Mouse (Mus musculus): ENCODE measurements at regions not wholly inside any gene's neighbourhood (a gene's known extent, or its start where the extent isn't known, plus 50 kb on each side); places are given as distances from the start of the nearest gene placed in this dataset.

- DNase-seq (ENCODE audit: low read depth, low spot score), result no peak
- Histone ChIP-seq H3K27me3 (ENCODE audit: control insufficient read depth, insufficient read depth, low read length, poor library complexity, severe bottlenecking) (no peaks in the 10 kb centered on the region), H3K36me3 (ENCODE audit: control insufficient read depth, insufficient read depth, low read length, poor library complexity, severe bottlenecking) (no peaks in the 10 kb centered on the region)
Observed at GRCm38 (mm10) chr14:104280353-104280752, 187.4 kb downstream of the Pou4f1 start.

DNA sequence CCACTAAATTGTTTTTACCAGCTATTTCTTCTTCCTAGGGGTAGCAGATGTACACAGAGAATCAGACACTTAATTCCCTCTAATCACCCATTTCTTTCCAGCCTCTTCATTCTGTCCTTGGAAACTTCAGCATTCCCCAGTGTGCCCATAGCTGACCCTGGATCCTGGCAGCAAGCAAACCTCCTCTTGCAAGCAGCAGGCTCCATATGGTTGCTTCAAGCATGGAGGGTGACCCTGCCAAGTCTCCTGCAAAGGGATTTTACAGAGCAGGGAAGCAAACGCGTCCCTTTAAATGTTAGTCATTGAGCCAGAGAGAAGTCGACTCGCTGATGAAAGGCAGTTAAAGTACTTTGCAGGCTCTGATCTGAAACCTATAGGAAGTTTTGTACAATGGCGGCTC, 187.9 kb downstream of the Pou4f1 start:
- DNase-seq (ENCODE audit: low read depth, low spot score), result no peak
- no peaks in the 10 kb centered on the region for H3K36me3 ChIP-seq (ENCODE audit: control insufficient read depth, insufficient read depth, low read length, poor library complexity, severe bottlenecking)
- H3K27me3 ChIP-seq (ENCODE audit: control insufficient read depth, insufficient read depth, low read length, poor library complexity, severe bottlenecking), result no peaks in the 10 kb centered on the region

GRCm38 (mm10) chr14:104274752-104275151, 193.0 kb downstream of the Pou4f1 start:
- Histone ChIP-seq H3K36me3 (ENCODE audit: control insufficient read depth, insufficient read depth, low read length, poor library complexity, severe bottlenecking) (no peaks in the 10 kb centered on the region), H3K27me3 (ENCODE audit: control insufficient read depth, insufficient read depth, low read length, poor library complexity, severe bottlenecking) (no peaks in the 10 kb centered on the region)
- DNase-seq (ENCODE audit: low read depth, low spot score), result no peak

GRCm38 (mm10) chr14:104264919-104265764, 202.7 kb downstream of the Pou4f1 start:
- no peak for DNase-seq (ENCODE audit: low read depth, low spot score)
- H3K27me3 ChIP-seq (ENCODE audit: control insufficient read depth, insufficient read depth, low read length, poor library complexity, severe bottlenecking), result no peaks in the 10 kb centered on the region
- H3K36me3 ChIP-seq (ENCODE audit: control insufficient read depth, insufficient read depth, low read length, poor library complexity, severe bottlenecking), result no peaks in the 10 kb centered on the region

- no peaks in the 10 kb centered on the region for H3K36me3 ChIP-seq (ENCODE audit: control insufficient read depth, insufficient read depth, low read length, poor library complexity, severe bottlenecking)
- no peaks in the 10 kb centered on the region for H3K27me3 ChIP-seq (ENCODE audit: control insufficient read depth, insufficient read depth, low read length, poor library complexity, severe bottlenecking)
- DNase-seq (ENCODE audit: low read depth, low spot score), result no peak
Observed at GRCm38 (mm10) chr14:104216965-104217364, 250.8 kb downstream of the Pou4f1 start.

DNA sequence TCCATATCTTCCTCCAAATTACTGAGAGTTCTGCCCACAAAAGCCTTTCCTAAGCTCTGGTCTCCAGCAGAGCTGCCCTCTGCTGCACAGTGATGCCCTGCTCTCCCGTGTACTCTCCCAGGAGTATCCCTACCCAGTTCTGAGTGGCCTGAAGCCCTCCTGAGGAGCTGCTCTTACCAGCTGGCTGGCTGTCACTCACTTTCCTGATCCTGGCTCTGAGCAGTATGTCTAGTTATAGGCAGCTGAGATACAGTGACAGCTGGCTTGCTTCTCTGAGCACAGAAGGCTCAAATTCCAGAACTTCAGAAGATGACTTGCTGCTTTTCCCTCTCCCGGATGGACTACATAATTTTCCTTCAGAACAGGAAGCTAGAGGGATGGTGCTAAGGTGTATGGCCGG, 257.1 kb downstream of the Pou4f1 start:
- no peak for DNase-seq (ENCODE audit: low read depth, low spot score)
- Histone ChIP-seq H3K36me3 (ENCODE audit: control insufficient read depth, insufficient read depth, low read length, poor library complexity, severe bottlenecking) (no peaks in the 10 kb centered on the region), H3K27me3 (ENCODE audit: control insufficient read depth, insufficient read depth, low read length, poor library complexity, severe bottlenecking) (no peaks in the 10 kb centered on the region)

DNA sequence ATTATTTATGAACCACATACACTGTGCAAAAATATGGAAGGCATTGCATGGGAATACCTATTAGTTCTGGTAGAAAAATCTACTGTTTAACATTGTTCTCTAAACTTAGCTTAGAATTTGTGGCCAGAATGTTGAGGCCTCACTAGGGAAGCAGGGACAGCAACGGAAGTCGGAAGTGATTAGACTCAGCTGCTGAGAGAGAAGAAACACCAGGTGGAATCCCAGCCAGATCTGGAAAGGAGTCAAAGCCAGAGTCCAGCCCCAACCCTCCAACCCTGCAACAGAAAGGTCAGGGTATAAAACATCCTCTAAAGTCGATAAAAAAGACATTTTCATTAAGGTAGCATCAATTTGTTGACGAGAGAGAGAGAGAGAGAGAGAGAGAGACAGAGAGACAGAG, 258.9 kb downstream of the Pou4f1 start:
- Histone ChIP-seq H3K27me3 (ENCODE audit: control insufficient read depth, insufficient read depth, low read length, poor library complexity, severe bottlenecking) (no peaks in the 10 kb centered on the region; the same call in 1 of the 2 replicates), H3K36me3 (ENCODE audit: control insufficient read depth, insufficient read depth, low read length, poor library complexity, severe bottlenecking) (no peaks in the 10 kb centered on the region)
- DNase-seq (ENCODE audit: low read depth, low spot score), result no peak

- no peak for DNase-seq (ENCODE audit: low read depth, low spot score)
- Histone ChIP-seq H3K27me3 (ENCODE audit: control insufficient read depth, insufficient read depth, low read length, poor library complexity, severe bottlenecking) (no peaks in the 10 kb centered on the region; the same call in 1 of the 2 replicates), H3K36me3 (ENCODE audit: control insufficient read depth, insufficient read depth, low read length, poor library complexity, severe bottlenecking) (no peaks in the 10 kb centered on the region)
Observed at GRCm38 (mm10) chr14:104208040-104208816, 259.6 kb downstream of the Pou4f1 start.

DNA sequence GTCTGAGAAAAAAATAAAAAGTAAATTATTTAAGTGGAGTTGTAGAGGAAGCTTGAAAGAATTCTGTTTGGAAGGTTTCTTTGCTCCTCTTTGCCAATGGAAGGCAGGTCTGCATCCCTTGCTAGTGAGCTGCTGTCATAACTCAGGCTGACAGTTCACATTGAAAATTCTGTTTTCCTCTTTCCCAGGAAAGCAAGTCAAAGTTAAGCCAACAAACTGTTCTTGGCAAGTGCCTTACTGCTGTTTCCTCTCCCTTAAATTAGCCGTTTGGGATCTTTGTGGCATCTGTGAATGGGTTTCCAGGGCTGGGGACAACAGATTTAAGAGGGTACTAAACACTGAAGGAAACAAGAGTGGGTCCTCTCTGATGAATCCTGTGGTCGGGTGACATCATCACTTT, 261.2 kb downstream of the Pou4f1 start:
- no peaks in the 10 kb centered on the region for H3K36me3 ChIP-seq (ENCODE audit: control insufficient read depth, insufficient read depth, low read length, poor library complexity, severe bottlenecking)
- no peak for DNase-seq (ENCODE audit: low read depth, low spot score)
- H3K27me3 ChIP-seq (ENCODE audit: control insufficient read depth, insufficient read depth, low read length, poor library complexity, severe bottlenecking), result no peaks in the 10 kb centered on the region; the same call in 1 of the 2 replicates

DNA sequence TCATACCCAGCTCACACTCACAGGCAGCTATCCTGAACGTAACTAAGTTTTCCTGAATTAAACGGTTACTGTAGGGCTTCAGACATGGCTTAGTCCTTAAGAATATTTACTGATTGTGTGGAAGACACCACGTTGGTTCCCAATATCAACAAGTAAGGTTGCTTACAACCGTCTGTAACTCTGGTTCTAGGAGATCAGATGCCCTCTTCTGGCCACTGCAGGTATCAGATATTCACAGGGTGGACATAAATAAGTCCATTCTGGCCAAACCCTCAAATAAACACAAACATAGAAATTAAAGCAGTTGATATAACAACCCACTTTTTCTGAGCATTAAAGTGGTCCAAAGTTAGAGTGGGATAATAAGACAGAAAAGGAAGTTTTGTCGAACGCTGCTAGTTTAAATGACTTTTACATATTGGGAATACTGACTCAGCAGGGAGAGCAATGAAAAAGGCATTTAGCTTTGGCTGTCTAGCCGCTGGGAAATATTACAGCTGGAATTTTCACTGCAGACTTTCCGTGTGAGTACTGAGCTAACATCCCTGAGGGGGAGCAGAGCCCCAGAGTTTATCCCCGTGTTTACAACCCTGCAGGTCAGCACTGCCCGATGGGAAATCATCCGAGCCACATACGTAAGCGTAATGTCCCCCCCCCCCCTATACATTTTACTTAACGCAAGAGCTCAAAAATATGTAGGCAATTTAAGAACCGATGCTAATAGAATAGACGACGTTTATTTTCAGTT, 264.4 kb downstream of the Pou4f1 start:
- DNase-seq (ENCODE audit: low read depth, low spot score), result no peak
- Histone ChIP-seq H3K36me3 (ENCODE audit: control insufficient read depth, insufficient read depth, low read length, poor library complexity, severe bottlenecking) (no peaks in the 10 kb centered on the region), H3K27me3 (ENCODE audit: control insufficient read depth, insufficient read depth, low read length, poor library complexity, severe bottlenecking) (no peaks in the 10 kb centered on the region; the same call in 1 of the 2 replicates)

DNA sequence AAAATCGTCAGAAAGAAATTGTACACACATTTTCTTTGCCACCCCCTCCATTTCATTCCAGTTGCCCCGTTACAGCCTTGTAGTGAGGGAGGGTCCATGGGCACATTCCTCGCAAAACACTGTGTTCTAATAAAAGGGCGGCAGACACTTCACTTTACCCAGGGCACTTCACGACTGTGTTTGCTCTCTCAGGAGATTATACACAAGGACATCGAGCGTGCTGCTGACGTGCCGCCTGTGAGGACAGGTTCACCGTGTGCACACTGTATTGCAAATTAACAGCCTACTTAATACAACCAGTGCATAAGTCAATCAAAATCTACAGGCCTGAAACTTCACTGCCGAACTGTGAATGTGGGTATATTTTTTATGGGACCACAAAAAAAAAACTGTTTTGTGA, 274.6 kb downstream of the Pou4f1 start:
- no peak for DNase-seq (ENCODE audit: low read depth, low spot score)
- H3K27me3 ChIP-seq (ENCODE audit: control insufficient read depth, insufficient read depth, low read length, poor library complexity, severe bottlenecking), result no peaks in the 10 kb centered on the region
- H3K36me3 ChIP-seq (ENCODE audit: control insufficient read depth, insufficient read depth, low read length, poor library complexity, severe bottlenecking), result no peaks in the 10 kb centered on the region

- DNase-seq (ENCODE audit: low read depth, low spot score), result no peak
- no peaks in the 10 kb centered on the region for H3K27me3 ChIP-seq (ENCODE audit: control insufficient read depth, insufficient read depth, low read length, poor library complexity, severe bottlenecking)
- no peaks in the 10 kb centered on the region for H3K36me3 ChIP-seq (ENCODE audit: control insufficient read depth, insufficient read depth, low read length, poor library complexity, severe bottlenecking)
Observed at GRCm38 (mm10) chr14:104175122-104175521, 292.7 kb downstream of the Pou4f1 start.

- H3K36me3 ChIP-seq (ENCODE audit: control insufficient read depth, insufficient read depth, low read length, poor library complexity, severe bottlenecking), result no peaks in the 10 kb centered on the region
- no peaks in the 10 kb centered on the region for H3K27me3 ChIP-seq (ENCODE audit: control insufficient read depth, insufficient read depth, low read length, poor library complexity, severe bottlenecking)
- DNase-seq (ENCODE audit: low read depth, low spot score), result no peak
Observed at GRCm38 (mm10) chr14:104146841-104147240, 302.6 kb upstream of the Ednrb start.

- H3K36me3 ChIP-seq (ENCODE audit: control insufficient read depth, insufficient read depth, low read length, poor library complexity, severe bottlenecking), result no peaks in the 10 kb centered on the region
- DNase-seq (ENCODE audit: low read depth, low spot score), result no peak
Observed at GRCm38 (mm10) chr14:104145395-104145794, 301.2 kb upstream of the Ednrb start.

More at GRCm38 (mm10) chr14:104145395-104145794, 301.2 kb upstream of the Ednrb start:
- H3K27me3 ChIP-seq (ENCODE audit: control insufficient read depth, insufficient read depth, low read length, poor library complexity, severe bottlenecking), result no peaks in the 10 kb centered on the region
